Mouse (Mus musculus): ENCODE results near the gene Gm29776.

Gene Gm29776

DNA sequence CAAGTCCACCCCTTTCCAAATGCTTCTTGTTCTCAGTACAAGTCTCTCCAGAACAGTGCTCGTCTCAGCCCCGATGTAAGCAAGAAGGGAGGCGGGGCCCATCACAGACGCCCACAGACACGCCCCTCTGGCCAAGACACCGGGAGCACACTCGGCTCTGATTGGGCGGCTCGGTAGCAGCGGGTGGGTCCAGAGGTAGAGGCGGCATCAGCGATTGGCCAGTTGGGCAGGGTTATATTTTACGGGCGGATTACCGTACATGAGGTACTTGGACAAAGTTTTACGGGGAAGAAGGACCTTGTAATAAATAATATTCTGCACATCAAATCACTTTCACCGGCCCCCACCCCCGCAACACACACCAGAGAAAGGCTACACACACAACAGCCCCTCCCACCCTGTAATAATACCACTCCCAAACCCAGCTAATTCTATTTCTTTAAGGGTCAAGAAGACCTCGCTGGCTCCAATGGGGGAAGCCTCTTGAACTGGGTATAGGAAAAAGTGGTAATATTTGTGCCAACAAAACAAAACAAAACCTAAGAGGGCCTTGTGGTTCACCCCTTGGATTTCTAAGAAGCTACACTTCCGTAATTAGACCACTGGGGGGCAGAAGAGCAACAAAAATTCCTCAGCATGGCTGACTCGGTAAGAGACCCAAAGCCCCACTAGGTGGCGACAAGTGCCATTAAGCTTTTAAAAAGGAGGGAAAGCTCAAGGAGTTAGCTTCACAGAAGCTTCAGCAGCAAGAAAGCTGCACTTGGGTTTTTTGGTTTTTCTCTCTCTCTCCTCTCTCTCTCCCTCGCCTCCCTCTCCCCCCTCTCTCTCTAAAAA is 47.8 kb downstream of the Gm29776 start:
- peak in 1 of 2 experiments; percentile 89 for DNase-seq (ENCODE audit: low spot score in 2 of 2)

DNA sequence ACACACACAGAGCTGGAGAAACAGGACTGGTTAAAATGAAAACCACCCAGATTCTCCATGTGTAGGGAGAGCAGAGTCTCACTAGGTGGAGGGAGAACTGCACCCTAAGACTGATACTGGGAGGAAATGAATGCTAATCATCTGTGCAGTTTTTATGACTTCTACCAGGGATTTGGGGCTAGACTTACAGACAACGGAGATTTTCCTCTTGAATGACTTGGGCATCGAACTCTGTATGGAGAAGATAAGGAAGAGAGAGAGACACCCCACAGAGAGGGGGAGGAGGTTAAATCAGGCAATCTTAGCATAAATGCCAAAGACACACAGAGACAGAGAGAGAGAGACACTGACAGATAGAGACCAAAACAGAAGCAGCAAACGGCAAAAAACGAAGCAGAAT is 50.7 kb downstream of the Gm29776 start:
- DNase-seq (ENCODE audit: low spot score in 2 of 2), result no peak

DNA sequence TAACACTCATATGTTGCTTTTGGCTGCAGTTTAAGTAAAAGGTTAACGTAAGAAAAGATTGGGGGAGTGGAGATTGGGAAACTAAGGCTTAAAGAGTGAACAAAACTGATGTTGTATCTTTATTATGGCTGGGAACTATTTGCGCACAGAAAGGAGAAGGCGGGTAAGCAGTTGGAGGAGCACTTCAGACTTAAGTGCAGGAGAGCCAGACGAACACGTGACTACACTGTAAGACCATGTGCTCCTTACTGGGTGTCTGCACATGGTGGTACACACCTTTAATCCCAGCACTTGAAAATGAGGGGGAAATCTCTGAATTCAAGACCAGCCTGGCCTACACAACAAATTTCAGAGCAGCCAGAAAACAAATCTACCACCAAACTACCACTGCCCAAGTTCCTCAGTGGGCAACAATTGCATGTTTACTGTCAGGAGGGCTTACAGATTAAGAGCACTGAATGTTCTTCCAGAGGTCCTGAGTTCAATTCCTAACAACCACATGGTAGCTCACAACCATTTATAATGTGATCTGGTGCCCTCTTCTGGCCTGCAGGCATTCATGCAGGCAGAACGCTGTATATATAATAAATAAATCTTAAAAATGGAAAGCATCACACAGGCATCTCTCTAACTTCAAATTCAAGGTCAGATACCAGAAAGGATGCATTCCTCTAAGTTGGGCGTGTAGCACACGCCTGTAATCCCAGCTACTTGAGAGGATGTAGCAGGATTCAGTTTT is 51.6 kb downstream of the Gm29776 start:
- no peak for DNase-seq (ENCODE audit: low spot score in 2 of 2)

DNA sequence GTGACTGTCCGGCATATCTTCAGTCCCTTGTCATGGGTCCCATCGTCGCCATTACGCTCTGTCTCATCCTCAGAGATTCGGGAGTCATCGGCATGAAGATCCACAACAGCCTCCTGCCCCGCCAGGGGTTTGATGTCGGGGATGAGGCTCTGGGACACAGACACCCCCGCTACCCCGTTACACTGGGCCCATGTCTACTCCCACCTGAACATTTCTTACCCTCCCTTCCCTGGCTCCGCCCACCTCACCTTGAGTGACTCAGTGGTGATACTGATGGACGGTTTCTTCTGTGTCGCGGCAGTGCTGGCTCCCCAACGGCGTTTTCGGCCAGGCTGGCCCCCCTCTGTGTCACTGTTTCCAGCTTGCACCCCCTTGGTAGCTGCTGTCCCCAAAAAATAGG is 52.2 kb downstream of the Gm29776 start:
- no peak for DNase-seq (ENCODE audit: low spot score in 2 of 2)

DNA sequence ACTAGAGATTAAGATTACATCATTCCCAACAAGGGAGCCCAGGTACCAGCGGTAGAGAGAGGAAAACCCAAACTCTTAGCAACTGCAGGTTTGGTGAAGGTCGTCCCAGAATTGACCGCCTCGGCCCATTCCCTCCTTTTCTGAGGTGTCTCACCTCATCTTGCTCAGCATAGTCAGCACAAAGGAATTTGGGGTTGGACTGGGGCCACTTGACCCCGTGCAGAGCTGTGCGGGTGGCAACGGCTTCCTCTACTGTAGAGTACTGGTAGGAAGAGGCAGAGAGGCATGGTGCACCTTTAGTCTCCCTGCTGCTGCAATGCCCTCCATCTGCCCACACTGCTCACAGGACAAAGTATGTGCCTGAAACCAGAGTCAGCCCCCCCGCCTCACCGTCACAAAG is 54.3 kb downstream of the Gm29776 start:
- no peak for DNase-seq (ENCODE audit: low spot score in 2 of 2)

DNA sequence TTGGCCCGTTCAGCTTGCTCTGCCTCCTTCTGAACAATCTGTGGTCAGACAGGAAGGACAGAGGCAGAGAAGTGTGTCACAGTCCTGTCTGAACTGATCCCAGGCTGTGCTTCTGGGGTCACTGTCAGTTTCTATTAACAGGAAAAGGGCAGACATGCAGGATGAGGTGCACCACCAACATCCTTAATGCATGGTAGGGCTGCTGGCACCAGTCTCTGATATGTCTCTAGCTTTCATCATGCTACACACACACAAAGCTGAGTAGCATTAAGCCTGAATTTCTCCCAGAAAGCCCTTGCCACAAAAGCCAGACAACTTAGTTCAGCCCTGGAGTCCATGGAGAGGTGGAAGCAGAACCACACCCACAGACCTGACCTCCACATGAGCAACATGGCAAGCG is 55.6 kb downstream of the Gm29776 start:
- no peak for DNase-seq (ENCODE audit: low spot score in 2 of 2)
